Mouse (Mus musculus): ENCODE measurements at regions not wholly inside any gene's neighbourhood (a gene's known extent, or its start where the extent isn't known, plus 50 kb on each side); places are given as distances from the start of the nearest gene placed in this dataset.

DNA sequence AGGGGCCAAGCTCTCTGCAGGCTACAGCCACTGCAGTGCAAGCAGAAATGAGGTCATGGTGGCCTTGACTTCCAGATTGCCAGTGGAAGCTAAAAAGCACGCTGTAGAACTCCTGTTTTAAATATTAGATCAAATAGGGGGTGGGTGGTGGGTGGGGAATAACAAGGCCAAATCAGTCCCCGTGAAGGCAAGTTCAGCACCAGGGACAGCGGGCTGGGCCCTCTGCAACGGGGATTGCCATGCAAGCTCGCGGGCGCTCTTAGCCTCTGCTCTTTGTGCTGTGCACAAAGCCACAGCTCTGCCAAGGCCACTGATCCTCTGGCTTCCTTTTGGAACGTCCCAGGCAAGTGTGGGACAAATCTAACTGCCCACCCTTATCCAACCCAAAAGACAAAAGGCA is 623.1 kb downstream of the Vrk1 start:
- intact Hi-C loops (cut with DNase I), result no loop called here
- no peak for DNase-seq (ENCODE audit: low spot score in 2 of 2)

- DNase-seq (ENCODE audit: low spot score in 2 of 2), result peak in 1 of 2 experiments; percentile 12
- intact Hi-C loops (cut with DNase I), result no loop called here
Measured at GRCm38 (mm10) chr12:106658317-106658716, 648.3 kb downstream of the Vrk1 start.

DNA sequence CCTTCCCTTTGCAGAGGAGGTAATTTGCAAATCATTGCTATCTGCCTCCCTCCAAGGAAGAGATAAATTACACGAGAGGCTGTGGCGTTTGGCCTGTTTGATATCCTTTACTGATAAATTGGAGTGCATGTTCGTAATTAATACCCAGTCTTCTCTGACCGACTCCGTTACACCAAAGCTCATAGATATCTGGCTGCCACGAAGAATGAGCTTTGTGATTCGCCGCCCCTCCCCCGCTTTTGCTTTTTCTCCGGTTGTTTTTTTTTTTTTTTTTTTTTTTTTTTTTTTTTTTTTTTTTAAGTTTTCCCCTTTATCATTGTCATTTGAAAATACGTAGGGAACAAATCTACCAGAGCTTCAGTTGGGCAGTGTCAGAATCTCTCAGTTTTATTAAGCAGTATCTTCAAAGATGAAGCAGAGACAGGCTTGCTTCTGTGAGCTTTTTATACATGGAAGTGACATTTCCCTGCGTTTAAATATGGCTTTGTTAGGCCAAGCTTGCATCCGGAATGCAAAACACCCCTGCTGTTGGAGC is 663.3 kb downstream of the Vrk1 start:
- DNase-seq (ENCODE audit: low spot score in 2 of 2), result no peak
- intact Hi-C loops (cut with DNase I), result no loop called here

- intact Hi-C loops (cut with DNase I), result no loop called here
- DNase-seq (ENCODE audit: low spot score in 2 of 2), result no peak
Measured at GRCm38 (mm10) chr12:106674741-106675140, 664.7 kb downstream of the Vrk1 start.

DNA sequence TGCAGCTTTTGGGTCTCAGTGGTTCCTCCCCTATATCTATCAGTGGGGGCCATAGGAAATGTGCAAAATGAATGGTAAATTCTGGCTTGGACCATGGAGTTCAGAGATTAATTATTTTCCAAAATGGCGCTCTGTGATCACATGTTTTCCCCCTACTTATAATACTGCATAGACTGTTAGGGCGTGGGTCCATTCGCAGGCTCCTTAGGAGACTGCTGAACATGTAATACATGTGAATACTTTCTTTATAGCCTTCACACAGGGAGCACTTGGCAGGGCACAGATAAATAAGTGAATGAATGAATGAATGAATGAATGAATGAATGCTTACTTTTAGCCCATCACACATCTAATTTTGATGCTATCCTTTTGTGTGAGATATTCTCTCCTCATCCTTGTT is 666.1 kb downstream of the Vrk1 start:
- DNase-seq (ENCODE audit: low spot score in 2 of 2), result no peak
- intact Hi-C loops (cut with DNase I), result no loop called here

DNA sequence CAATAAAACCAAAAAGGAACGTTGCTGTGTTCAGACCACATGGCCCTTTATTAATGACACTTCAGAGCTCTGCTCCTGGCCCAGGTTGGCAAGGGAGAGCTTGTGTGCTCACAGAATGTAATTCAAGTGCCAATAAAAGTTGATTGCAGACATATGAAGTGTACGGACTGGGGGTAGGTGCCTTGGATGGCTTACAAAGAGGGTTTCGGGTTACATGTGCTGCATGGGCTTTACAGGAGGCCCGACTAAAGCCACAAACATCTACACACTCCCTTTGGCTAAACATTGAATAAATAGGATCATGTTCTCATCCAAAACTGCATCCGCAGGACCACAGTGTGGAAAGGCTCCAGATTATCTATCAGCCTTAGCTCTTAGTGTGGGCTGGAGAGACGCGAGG is 666.5 kb downstream of the Vrk1 start:
- no peak for DNase-seq (ENCODE audit: low spot score in 2 of 2)
- intact Hi-C loops (cut with DNase I), result no loop called here

- intact Hi-C loops (cut with DNase I), result no loop called here
- DNase-seq (ENCODE audit: low spot score in 2 of 2), result no peak
Measured at GRCm38 (mm10) chr12:106685986-106686385, 676.0 kb downstream of the Vrk1 start.

DNA sequence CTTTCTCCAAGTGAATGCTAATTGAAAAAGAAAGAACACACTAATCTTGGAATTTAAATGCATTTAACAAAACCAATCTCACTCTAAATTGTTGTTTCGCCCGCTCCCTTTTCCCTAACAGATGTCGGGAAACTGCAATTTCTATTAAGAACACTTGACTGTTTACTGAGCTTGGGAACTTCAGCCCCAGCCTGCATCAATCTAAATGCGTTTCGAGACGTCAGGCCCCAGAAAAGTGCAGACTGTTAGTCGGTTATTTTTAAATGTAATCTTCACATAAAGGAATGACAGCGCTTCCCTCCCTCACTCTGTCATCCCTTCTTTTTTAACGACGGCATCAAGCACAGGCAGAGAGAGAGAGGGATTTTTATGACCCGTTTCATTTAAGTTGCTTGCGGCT is 677.7 kb downstream of the Vrk1 start:
- intact Hi-C loops (cut with DNase I), result no loop called here
- peak; percentile 13 to 42 for DNase-seq (ENCODE audit: low spot score in 2 of 2)

DNA sequence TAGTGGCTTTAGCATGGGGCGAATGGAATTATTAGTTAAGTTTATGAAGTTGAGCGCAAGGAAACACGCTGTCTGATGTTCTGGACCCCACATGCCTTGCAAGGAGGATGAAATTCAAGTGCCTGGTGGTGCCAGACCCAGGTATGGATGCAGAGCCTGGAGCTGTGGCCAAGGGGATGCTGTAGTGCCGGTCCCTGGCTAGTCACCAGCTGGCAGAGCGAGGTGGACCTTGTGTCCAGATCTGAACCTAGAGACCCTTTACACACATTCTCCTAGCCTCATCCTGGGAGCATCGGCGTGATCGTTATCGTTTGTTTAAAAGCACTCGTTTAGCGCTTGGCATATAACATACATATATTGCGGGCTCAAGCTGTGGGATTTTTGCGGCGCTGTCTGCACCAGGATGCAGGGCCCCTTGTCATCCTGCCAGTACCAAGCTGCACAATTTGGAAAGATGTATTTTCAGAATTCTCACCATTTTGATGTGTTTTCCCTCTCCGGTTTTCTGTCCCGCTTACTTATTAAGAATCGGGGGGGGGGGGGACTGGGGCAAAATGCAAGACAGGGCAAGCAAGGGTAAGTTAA is 678.2 kb downstream of the Vrk1 start:
- intact Hi-C loops (cut with DNase I), result no loop called here
- peak; percentile 25 to 34 for DNase-seq (ENCODE audit: low spot score in 2 of 2)

- intact Hi-C loops (cut with DNase I), result no loop called here
- no peak for DNase-seq (ENCODE audit: low spot score in 2 of 2)
Measured at GRCm38 (mm10) chr12:106702958-106703357, 692.9 kb downstream of the Vrk1 start.

- intact Hi-C loops (cut with DNase I), result no loop called here
- DNase-seq (ENCODE audit: low spot score in 2 of 2), result no peak
Measured at GRCm38 (mm10) chr12:106721271-106722009, 711.4 kb downstream of the Vrk1 start.

DNA sequence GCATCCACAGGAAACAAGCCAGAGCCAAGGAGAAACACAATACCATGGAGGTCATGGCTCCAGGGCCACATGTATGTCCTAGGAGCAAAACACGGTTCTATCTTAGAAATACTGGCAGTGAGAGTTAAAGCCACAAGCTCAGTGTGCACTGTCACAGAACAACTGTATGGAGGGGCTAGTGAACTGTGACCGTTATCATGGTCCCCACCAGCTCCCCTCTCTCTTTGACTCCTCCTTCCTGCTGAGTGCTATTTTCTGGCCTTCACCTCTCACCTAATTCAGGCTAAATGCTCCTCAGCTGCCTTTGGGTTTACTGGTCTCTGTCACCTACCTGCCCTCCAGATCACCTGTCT is 712.0 kb downstream of the Vrk1 start:
- no peak for DNase-seq (ENCODE audit: low spot score in 2 of 2)
- intact Hi-C loops (cut with DNase I), result no loop called here

DNA sequence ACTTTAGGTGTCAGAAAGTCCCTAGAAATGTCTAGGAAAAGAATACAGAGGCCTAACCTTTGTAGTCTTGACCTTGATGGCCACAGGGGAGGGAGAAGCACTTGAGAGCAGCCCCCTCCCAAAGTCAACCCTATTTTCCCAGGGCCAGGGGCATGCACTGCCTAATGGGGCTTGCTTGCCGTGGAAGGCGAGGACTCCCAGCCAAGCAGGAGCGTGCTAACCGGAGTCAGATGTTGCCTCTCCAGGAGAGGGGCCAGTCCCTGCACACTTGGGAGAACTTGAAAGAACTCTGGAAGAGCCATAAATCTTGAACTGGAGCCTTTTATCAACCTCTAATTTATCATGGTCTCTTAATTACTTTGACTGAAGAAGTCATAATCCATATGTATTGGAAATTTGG is 712.7 kb downstream of the Vrk1 start:
- intact Hi-C loops (cut with DNase I), result no loop called here
- no peak for DNase-seq (ENCODE audit: low spot score in 2 of 2)

- no peak for DNase-seq (ENCODE audit: low spot score in 2 of 2)
- intact Hi-C loops (cut with DNase I), result no loop called here
Measured at GRCm38 (mm10) chr12:106726920-106727319, 716.9 kb downstream of the Vrk1 start.

DNA sequence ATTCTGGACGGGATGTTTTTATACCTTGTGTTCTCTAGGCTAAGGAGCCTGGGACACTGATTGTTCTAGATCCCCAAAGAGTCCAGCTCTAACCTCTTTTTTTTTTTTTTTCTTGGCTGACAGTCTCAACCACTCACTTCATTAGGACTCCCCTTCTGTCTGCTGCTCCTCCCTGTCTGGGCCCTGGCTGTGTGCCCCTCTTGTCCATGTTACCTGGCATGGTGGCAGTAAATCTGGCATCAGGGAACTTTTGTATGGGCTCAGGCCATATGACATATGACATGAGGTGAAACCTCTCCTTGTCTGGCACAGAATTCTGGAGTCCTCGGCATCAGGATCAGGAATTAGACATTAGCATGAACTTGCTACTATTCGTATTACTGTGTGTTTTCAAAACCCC is 717.5 kb downstream of the Vrk1 start:
- intact Hi-C loops (cut with DNase I), result no loop called here
- DNase-seq (ENCODE audit: low spot score in 2 of 2), result no peak

DNA sequence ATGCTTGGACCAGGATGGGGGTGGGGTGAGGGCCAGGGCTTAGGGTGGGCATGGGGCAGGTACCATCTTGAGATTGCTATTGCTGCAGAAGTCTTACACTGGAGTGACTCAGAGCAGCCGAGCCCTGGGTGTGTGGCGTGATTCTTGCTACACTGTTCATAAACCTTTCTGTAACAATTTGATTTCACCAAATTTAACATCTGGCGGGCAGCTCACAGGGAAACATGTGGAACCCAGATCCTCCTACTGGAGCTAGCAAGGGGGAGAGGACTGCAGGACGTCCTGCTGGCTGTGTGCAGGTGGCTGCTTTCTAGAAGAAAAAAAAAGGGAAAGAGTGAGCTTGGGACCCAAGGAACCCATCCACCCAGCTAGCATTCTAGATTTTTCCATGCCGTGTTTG is 719.7 kb downstream of the Vrk1 start:
- intact Hi-C loops (cut with DNase I), result no loop called here

GRCm38 (mm10) chr12:106732108-106732857 is 722.3 kb downstream of the Vrk1 start:
- intact Hi-C loops (cut with DNase I), result no loop called here
- DNase-seq (ENCODE audit: low spot score in 2 of 2), result no peak

More for the DNA sequence above, 719.7 kb downstream of the Vrk1 start:
- DNase-seq (ENCODE audit: low spot score in 2 of 2), result no peak

DNA sequence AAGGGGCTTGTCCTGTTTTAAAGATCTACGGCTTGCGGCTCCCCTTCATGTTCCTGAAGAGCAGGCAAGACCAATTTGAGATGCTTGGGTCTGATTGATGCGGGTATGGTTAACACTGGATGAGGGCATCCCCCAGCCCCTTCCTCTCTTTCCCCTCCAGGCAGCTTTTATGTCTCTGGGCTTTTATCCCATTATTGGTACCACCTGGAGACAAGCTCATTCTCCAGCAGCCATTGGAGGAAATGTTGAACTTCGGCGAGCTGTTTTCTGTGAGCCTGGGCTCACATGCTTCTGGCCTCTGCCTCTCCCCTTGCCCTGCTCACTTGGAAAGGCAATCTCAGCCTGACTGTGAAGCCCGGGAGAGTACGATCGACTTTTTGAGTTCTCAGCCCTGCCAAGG is 738.7 kb downstream of the Vrk1 start:
- DNase-seq (ENCODE audit: low spot score in 2 of 2), result no peak
- intact Hi-C loops (cut with DNase I), result no loop called here

GRCm38 (mm10) chr12:106763552-106763951 is 724.9 kb upstream of the 3110018I06Rik start:
- no peak for DNase-seq (ENCODE audit: low spot score in 2 of 2)

DNA sequence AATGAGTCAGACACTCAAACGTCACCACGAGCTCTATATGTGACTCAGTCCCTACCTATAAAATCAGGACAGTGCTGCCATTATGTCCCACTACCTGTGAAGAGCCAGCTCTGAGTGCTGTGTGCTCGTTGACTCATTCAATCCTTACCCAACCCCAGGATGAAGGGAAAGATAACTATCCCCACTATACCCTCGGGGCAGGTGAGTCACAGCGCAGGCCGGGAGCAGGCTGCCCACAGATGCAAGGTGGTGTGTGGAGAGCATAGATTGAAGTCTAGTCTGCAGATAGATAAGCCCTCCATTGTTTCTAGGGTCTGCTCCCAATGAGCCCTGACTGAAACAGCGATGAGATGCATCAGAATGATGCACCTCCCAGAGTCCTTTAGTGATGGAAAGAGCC is 723.9 kb upstream of the 3110018I06Rik start:
- no peak for DNase-seq (ENCODE audit: low spot score in 2 of 2)
- intact Hi-C loops (cut with DNase I), result no loop called here

More at GRCm38 (mm10) chr12:106763552-106763951, 724.9 kb upstream of the 3110018I06Rik start:
- intact Hi-C loops (cut with DNase I), result no loop called here

DNA sequence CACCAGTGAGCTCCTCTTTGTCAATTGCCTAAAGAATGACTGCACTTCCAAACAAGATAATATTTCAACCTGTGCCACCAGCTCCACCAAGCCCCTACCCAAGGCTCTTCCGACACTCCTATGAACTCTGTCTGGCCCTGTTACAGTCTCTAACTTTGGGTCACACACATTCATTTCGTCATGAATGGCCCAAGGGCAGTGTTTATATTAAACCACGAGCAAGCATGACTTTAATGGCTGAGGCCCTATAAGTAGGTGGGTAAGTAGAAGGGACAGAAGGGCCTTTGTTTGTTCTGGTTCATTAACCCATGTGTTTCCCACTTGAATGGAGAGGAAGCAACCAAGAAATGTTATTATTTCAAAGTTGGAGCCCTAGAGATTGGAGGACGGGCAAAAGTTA is 714.9 kb upstream of the 3110018I06Rik start:
- DNase-seq (ENCODE audit: low spot score in 2 of 2), result no peak
- intact Hi-C loops (cut with DNase I), result no loop called here

All from left cerebral cortex, postnatal 14 days (tissue).